Mouse (Mus musculus) bone marrow, adult 2 months (tissue): Measurements from ENCODE around the gene Eif4g3. TPM values are rescaled to one million over a fixed set of nuclear protein-coding genes. Genes with fewer than 3 reads are reported as not detected.

Source experiments
- H3K27ac ChIP-seq: fragments of 200-500 bp; 2 replicates; pipeline ENCODE4 v1.5.1; 2012; ENCODE audit warnings: low read depth, mild to moderate bottlenecking, control low read depth, inconsistent platforms, low read length; ENCODE audit not compliant: control insufficient read depth, poor library complexity, insufficient read depth
- H3K4me1 ChIP-seq: fragments of 200-500 bp; 2 replicates; pipeline ENCODE4 v1.6.1; 2011; ENCODE audit warnings: low read length; ENCODE audit not compliant: control insufficient read depth, insufficient read depth
- H3K4me3 ChIP-seq: fragments of 200-500 bp; replicated peaks from 2 replicates; pipeline ENCODE3; 2011; ENCODE audit warnings: mild to moderate bottlenecking, low read depth, low read length, control low read depth; ENCODE audit not compliant: control insufficient read depth
- CTCF ChIP-seq: fragments of 200-500 bp; IDR thresholded peaks from 2 replicates; pipeline ENCODE4 v1.5.1; 2011; ENCODE audit warnings: low read length, control low read depth; ENCODE audit not compliant: control insufficient read depth, insufficient read depth
- POLR2A ChIP-seq: fragments of 200-500 bp; IDR thresholded peaks from 2 replicates; pipeline ENCODE4 v1.6.1; 2011; ENCODE audit warnings: low read depth, mild to moderate bottlenecking, control low read depth, low read length, borderline replicate concordance; ENCODE audit not compliant: control insufficient read depth
- WGBS: fragments of 180-500 bp; shearing (Covaris S2); methylation state at CpG from one replicate; pipeline ENCODE4 v1.1.7; 2018; 5-methylcytosine and 5-hydroxymethylcytosine counted together
- polyA plus RNA-seq: library from polyadenylated mRNA; stranded (reverse); fragments of >200 nt; gene quantifications from 2 replicates; pipeline ENCODE4 v1.2.4, GENCODE M21; 2011; ENCODE audit warnings: low replicate concordance; ENCODE audit not compliant: missing spikeins, insufficient read depth, insufficient read length

Gene Eif4g3
- polyA plus RNA-seq, 1 experiment: 75.0 TPM

DNA sequence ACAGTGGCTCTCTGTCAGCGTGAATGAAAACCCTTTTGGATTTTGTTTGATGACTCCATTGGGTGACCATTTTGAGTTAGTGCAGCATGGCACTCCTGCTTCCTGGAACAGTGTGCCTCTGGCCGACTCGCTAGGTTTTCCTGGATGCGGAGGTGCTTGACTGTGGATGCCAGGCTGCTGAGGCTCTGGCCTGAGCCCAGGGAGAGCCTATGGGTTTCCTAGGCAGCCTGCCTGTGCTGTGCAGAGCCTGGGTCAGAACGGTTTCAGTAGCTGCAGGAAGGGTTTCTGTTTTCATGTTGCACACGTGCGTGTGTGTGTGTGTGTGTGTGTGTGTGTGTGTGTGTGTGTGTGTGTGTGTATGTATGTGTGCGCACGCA is 46.4 kb downstream of the Eif4g3 start:
- TF ChIP-seq CTCF (no peak), POLR2A (no peak)
- Histone ChIP-seq H3K4me1 (no peaks in the 10 kb centered on the region), H3K4me3 (no peak overlapping the region), H3K27ac (no peak overlapping the region)
- WGBS: 85% methylated on average over 9 of the region's 9 CpGs

DNA sequence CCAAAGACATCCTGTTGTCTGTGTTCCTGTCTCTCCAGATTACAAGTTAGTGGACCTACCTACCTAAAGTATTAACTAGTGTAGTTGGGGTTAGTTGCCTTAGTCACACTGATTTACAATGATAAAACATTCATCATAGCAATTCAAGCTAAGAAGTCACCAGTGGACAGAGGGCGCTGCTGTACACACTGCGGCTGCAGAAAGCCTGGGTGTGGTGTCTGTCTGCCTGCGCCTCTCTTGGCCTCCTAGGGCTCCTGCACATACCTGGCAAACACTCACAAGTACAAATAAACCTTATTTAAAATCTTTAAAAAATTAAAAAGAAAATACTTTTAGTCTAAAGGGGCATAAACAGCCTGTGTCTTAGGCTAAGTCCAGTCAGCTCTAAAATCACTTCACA is 47.8 kb downstream of the Eif4g3 start:
- no peak overlapping the region for H3K4me3 ChIP-seq
- no peaks in the 10 kb centered on the region for H3K4me1 ChIP-seq
- TF ChIP-seq CTCF: no peak
- TF ChIP-seq POLR2A: no peak
- no peak overlapping the region for H3K27ac ChIP-seq
- 84% methylated on average over 3 of the region's 3 CpGs for WGBS

DNA sequence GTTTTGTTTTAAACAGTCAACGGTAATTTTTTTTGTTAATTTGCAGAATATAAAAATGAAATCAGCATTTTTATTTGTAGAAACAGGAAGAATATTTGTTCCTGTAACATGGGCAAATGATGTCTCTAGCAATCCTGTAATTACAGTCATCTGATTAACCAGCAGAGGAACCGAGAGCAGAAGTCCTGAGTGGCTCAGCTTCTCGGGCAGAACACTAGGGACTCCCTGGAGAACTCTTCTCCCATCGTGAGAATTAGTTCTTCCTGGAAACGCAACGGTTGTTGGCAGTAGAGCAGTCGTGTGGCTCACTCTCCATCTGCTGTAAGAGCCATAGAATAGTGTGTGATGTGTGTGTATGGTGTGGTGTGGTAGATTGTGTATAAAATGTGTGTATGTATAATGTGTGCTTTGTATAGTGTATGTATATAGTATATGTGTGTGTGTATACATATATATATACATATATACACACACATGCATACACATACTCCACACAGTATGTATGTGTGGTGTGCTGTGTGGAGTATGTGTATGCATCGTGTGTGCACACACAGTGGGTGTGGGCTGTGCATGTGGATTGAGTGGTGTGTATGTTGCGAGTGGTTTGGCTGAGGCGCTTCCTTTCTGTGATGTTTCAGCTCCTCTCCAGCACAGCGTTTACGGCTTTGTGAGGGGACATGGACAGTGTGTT is 48.9 kb downstream of the Eif4g3 start:
- 65% methylated on average over 12 of the region's 12 CpGs for WGBS
- Histone ChIP-seq H3K4me3 (no peak overlapping the region), H3K4me1 (no peaks in the 10 kb centered on the region), H3K27ac (no peak overlapping the region)
- no peak for TF ChIP-seq POLR2A
- TF ChIP-seq CTCF: no peak

DNA sequence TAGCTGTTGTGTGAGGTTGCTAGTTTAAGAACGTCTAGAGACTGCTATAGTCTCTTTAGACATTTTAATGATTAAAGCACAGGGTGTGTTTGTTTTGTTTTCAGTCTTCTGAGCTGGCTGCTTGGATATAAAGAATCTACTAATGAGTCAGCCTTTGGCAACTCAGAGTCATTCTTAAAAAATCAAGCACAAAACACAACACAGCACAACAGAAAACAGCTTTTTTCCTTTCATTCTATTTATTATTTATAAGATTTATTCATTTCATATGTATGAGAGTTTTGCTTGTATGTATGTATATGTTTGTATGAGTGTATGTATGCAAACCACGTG is 49.4 kb downstream of the Eif4g3 start:
- no peak overlapping the region for H3K4me3 ChIP-seq
- no peaks in the 10 kb centered on the region for H3K4me1 ChIP-seq
- WGBS: 78% methylated on average over 2 of the region's 2 CpGs
- TF ChIP-seq POLR2A: no peak
- TF ChIP-seq CTCF: no peak
- H3K27ac ChIP-seq: no peak overlapping the region

DNA sequence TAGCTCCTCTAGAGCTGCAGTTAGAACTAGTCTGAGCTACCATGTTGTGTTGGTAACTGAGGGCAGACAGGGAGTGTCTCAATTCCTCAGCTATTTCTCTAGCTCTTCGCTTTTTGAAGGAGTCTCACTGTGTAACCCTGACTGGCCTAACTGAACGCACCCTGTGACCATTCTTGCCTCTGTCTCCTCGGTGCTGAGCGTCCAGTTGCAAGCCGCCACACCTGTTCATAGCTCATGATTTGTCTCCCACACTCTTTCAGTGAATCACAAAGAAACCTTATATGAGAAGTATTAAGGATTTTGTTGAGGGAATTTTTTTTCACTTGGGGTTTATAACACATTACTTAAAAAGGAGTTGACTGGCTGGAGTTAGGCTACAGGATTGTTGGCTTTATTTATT is 49.8 kb downstream of the Eif4g3 start:
- no peaks in the 10 kb centered on the region for H3K4me1 ChIP-seq
- 91% methylated on average over 5 of the region's 5 CpGs for WGBS
- H3K27ac ChIP-seq: no peak overlapping the region
- TF ChIP-seq CTCF: no peak
- TF ChIP-seq POLR2A: no peak
- no peak overlapping the region for H3K4me3 ChIP-seq

DNA sequence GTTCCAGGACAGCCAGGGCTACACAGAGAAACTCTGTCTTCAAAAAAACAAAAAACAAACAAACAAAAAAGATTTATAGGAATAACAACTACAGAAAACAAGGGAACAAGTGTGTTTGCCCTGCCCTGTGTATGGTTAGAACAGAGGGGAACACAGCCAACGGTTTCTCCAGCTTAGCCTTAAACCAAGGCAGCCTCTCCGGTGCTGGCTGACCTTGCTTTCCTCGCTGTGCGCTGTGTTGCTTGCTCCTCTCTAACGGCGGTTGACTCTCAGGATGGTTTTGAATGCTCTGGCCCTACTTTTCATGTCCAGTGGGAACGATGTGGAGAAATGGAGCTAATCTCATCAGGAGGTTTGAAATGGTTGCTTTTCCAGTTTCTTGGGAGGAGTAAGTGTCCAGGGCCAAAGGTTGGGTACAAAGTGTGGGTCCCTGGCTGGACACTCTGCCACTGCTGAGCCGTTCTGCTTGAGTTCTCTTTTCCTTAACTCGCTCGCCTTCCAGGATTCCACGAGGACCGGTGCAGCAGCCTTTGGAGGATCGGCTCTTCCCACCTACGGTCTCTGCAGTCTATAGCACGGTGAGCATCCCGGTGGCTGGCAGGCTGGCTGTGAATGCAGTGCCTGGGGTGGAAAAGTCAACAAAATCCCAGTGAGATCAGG is 52.1 kb downstream of the Eif4g3 start:
- no peaks in the 10 kb centered on the region for H3K4me1 ChIP-seq
- no peak overlapping the region for H3K4me3 ChIP-seq
- no peak overlapping the region for H3K27ac ChIP-seq
- WGBS: 93% methylated on average over 16 of the region's 16 CpGs
- TF ChIP-seq CTCF (no peak), POLR2A (no peak)

DNA sequence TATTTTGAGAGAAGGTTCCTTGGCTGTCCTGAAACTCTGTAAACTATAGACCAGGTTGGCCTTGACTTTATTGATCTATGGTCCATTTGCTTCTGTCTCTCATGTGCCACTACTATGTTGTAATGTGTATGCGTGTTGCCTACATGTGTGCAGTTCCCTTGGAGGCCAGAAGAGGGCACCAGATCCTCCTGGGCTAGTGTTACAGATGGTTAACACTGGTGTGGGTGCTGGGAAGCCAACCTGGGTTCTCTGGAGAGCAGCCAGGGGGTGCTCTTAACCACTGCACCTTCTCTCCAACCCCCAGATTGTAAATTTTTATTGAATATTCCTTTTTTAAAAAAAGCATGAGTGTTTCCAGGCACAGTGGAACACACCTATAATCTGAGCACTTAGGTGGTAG is 53.0 kb downstream of the Eif4g3 start:
- 95% methylated on average over 1 of the region's 1 CpGs for WGBS
- Histone ChIP-seq H3K4me1 (no peaks in the 10 kb centered on the region), H3K4me3 (no peak overlapping the region), H3K27ac (no peak overlapping the region)
- no peak for TF ChIP-seq POLR2A
- peak; percentile 50; the same call in 1 of the 2 replicates for TF ChIP-seq CTCF

DNA sequence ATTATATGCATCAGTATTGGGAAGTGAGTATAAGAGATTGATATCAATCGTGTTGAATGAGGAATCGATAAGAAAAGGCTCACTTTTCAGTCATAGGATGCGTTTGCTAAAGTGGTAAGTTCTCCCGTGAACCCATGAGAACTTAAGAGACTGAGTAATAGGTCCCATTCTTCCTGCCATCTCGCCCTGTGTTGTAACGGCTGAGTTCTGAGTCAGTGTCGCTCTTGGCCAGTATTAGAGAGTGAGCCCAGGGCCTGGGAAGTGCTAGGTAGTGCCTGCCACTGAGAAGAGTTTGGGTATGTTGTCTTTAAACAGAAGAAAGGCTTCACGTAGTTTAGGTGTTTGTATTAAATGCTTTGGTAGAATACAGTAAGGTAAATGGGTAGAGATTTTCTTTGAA is 53.5 kb downstream of the Eif4g3 start:
- TF ChIP-seq CTCF (no peak), POLR2A (no peak)
- WGBS: 94% methylated on average over 8 of the region's 8 CpGs
- Histone ChIP-seq H3K4me3 (no peak overlapping the region), H3K27ac (no peak overlapping the region), H3K4me1 (no peaks in the 10 kb centered on the region)
